Mouse (Mus musculus): ENCODE measurements around the gene Barhl1.
A peak's percentile ranks its signal among the peaks of the same experiment; 100 is the strongest.

Barhl1 gene

DNA sequence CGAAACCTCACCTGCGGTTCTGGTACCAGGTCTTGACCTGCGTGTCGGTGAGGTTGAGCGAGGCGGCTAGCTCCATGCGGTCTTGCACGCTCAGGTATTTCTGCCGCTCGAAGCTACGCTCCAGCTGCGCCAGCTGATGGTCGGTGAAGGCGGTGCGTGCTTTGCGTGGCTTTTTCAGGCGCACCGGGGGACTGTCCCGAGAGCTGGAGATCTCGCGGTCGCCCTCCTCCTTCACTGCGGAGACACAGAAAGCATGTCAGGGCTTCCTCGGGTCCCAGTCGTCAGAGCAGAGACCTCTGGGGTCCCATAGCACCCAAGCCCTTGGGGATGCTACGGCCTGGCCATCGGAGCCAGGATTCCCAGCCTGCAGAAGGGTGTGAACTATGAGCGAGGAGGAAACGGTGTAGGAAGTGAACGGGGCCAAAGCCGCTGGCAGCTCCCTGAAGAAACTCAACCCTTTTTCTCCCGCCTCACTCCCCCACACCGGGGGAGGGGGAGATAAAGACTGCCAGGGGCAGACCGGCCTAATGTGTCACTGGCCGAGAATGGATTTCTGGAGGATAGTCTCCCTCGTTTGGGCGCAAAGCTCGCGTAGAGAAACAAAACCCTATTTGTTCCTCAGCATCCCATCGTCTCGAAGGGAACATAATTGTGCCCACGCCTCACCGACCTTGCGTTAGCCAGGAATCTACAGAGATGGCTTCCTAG lies 5.0 kb downstream of the Barhl1 start:
- DNase-seq, result peak; percentile 14

GRCm38 (mm10) chr2:28910877-28911276 lies 5.6 kb downstream of the Barhl1 start:
- DNase-seq, result no peak

GRCm38 (mm10) chr2:28909818-28910710 lies 6.4 kb downstream of the Barhl1 start:
- no peak for DNase-seq

DNA sequence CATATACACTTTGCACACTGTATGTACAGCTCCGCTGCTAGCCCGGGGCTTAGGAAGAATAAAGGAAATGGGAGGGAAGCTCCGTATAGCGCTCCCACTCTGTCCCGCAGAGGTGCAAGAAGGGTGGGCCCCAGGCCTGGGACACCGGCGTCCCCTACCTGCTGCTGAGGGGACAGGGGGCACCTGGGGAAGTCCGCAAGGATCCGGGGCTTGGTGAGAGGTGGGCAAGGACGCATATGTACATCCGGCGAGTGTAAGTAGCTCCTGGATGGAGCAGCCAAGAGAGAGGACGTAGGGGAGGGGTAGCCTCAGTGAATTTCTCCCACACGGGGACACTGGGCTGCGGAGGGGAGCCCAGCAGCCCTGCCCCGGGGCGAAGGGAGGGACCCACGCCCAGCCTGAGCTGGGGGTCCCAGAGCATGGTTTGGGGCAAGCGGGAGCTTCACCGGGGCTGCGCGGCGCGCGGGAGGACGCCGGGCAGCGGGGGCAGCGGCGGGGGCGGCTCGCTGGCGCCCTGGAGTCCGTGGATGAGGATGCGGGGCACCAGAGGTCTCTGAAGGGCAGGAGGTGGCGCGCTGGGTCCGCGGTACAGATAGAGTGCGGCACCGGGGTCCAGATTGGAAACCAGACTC lies 7.2 kb downstream of the Barhl1 start:
- DNase-seq, result no peak

DNA sequence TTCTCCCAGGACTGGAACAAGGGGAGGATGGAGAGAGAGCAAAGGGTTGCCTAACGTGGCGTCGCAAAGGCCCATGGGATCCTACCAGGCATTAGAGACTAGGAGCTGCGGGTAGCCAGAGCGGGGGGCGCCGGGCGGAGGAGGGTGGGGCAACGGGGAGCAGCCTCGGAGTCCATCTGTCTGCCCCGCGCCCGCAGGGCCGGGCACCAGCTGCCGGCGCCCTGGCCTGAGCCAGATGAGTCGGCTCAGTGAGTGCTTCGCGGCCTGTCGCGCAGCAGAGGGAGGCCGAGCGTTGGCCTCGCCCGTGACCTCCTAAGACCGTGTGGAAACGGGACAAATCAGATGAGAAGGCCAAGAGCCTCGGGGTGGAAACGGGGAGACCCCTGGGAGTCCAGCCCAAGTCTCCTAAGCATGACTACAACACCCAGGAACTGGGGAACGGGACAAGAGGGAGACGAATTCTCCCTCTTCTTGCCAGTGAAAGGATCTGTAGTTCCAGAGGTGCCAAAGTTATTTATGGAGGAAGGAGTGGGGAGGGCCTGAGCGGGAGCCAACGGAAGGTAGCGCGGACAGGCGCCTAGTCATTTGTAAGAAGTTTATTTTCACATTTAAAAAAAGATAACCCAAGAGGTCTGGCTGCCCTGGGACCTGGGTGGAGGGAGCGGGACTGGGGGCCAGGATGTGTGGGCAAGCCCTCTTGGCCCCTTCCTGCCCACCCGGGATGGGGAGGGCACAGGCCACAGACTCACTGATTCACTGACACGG lies 7.9 kb downstream of the Barhl1 start:
- DNase-seq, result peak; percentile 30

GRCm38 (mm10) chr2:28907691-28908388 lies 8.6 kb downstream of the Barhl1 start:
- DNase-seq, result peak; percentile 13

DNA sequence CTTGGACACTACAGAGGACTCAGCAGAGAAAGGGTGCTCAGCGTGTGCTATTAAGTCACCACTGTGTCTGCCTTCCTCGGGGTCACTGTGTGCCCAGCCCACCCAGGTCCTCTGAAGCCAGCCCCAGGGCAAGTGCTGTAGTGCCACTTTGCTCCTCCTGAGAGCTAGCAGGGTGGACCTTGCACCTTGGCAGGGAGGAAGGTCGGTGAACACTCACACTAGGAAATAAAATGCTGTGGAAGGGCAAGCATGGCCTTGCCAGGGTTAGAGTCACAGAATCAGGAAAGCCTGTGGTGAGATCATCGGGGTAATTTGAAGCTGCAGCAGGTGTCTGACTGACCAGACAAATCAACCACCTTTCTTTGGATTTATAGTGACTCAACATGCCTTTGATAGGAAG lies 10.9 kb downstream of the Barhl1 start:
- no peak for DNase-seq

DNA sequence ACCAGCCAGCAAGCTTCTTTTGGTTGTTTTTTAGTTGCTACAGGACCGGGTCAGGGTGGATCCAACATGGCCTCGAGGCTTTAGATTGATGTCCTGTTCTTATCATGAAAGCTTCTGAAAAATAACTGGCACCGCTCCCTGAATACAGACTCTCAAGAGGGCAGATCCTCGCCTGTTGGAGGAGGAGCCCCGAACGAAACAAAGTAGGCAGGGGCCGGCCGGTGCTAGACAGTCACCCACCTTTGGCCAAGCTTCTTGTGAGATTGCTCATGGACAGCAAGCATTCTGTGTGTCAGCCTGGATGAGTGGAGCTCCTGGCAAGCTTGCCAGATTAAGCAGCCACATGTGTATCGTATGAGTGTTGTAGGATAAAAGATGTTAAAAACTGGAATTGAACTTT lies 11.7 kb downstream of the Barhl1 start:
- no peak for DNase-seq

DNA sequence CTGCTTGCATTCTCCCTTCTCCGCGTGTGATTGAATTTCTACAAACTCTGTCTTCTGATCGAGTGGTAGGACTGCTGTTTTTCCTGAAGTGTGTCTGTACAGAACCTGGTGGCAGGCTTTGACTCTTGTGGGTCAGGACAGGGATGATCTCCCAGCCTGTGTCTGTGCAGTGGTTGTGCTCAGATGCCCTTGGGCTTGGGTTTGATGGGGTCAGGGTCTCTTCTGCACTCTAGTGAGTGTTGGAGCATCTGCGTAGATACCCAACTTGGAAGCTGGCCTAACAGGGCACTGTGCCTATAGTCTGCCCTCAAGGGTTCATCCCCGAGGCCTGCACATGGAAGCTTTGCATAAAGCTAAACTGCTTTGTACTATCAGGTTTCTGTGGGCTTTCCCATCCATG lies 12.6 kb downstream of the Barhl1 start:
- no peak for DNase-seq

DNA sequence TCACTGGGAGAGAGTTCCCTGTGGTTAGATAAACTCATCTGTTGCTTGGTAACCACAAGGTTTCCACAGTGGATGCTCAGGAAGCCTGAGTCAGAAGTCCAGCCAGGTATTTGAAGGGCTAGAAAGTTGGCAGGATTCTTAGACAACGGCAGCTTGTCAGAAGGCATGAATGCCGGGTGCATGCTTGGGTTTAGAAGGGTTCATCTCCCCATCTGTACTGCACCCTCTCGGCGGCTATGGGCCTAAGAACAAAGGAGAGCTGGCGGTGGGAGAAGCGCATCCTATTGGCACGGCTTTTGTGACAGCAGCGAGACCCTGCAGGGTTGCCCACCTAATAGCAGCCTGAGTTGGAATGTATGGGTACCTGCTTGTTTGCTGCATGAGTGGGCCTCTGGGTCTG lies 14.2 kb downstream of the Barhl1 start:
- DNase-seq, result no peak

DNA sequence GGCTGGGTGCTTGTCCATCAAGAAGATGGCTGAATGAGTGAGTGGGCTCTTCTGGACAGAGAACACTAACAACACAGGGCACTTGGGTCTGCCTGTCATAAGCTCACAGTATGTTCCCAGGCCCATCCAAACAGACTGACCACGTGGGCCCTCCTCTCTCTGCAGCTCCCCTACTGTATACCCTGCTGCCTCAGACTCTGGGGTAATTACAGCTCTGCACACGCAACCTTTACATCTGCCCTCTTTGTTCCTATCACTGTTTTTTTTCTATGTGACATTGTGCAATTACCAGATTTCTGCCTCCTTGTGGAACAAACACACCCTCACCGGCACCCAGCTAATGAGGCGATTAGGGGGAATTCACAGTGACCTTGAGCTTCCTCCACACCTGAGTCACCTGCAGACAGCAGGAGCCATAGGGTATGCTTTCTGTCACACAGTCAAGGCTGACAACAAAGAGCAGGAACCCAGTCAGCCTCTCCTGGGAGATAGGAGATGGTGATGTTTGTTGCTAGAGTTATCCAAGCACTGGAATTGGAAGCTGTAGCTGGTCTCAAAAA lies 19.0 kb downstream of the Barhl1 start:
- no peak for DNase-seq

- no peak for DNase-seq
Observed at GRCm38 (mm10) chr2:28895876-28896275, 20.6 kb downstream of the Barhl1 start.

GRCm38 (mm10) chr2:28893526-28893925 lies 22.9 kb downstream of the Barhl1 start:
- no peak for DNase-seq

- DNase-seq, result no peak
Observed at GRCm38 (mm10) chr2:28892796-28893195, 23.7 kb downstream of the Barhl1 start.

- DNase-seq, result no peak
Observed at GRCm38 (mm10) chr2:28884914-28885313, 31.6 kb downstream of the Barhl1 start.

DNA sequence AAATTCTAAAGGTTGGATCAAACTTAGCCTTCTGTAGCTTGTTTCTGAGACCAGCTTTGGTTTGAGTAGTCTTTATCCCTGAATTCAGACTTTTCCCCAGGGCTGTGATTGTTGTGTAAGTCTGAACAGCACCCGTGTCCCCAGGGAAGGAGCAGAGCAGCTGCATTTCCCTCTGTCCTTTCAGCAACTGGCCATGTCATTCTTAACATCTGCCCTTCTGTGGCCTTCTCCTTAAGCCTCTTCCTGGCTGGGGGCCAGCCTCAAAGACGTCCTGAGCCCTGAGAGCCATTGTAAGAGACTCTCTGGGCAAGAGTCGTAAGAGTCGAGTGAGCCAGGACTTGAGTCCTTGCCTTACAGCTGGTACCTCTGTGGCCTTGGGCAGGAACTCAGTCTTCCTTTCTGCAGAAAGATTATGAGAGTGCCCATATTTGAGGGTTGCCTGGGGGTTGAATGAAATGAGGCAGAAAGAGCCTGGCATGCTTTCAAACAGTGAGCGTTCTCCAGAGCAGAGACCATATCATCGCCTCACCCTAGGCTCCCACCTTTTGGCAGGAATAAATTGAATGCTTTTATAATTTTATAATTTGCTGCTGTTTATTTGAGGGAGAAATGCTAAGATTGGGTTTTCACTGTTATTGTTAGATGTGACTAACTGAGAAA lies 33.5 kb downstream of the Barhl1 start:
- DNase-seq, result no peak

- no peak for DNase-seq
Observed at GRCm38 (mm10) chr2:28882047-28882446, 34.4 kb downstream of the Barhl1 start.

GRCm38 (mm10) chr2:28881275-28881674 lies 35.2 kb downstream of the Barhl1 start:
- peak; percentile 26 for DNase-seq

- no peak for DNase-seq
Observed at GRCm38 (mm10) chr2:28875554-28875953, 40.9 kb downstream of the Barhl1 start.

- DNase-seq, result no peak
Observed at GRCm38 (mm10) chr2:28867495-28867894, 49.0 kb downstream of the Barhl1 start.

DNA sequence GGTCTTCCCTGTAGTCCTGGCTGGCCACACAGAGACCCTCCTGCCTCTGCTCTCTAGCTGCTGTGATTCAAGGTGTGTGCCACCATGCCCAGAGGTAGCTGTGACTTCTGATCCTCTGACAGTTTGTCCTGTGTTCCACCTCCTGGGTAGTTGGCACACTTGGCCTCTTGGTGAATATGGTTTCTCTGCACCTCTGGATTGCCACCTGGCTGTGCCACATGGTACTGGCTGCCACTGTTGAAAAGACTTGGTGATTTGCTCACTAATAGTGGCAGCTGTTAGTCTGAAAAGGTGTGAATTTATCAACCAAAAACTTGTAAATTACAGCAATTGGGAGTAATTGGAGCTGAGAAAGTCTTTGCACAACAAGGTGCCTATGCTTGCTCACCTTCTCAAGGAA lies 52.6 kb downstream of the Barhl1 start:
- no peak for DNase-seq
